In the genomic region with DNA sequence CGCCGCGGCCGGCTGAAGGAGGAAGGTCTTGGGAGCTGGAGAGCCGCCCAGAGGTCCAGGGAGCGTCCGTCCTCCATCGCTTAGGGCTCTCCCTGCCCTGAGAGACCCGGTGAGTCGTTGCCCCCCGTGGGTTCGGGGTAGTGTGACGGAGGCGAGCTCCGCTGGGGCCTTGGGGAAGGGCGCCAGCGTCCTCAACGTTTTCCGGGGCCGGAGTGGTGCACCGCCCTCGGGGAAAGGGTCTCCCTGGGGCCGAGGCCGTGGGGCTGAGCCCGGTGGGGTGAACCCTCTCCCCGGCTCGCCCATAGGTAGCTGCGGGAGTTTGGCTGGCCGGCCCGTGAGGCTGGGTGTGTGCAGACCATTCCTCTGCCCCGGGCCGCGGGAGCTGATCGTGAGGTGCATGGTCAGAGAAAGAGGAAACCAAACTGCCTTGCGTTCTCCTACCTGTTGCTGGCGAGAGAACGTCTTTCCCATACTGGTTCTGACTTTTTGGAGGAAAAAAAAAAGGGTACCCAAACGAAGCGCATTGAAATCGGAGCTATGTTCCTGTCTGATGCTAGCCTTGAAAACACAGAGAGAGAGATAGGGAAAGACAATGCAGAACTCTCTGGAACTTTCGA, we compare ENCODE assay signal across 7 mouse cellular contexts. TPM values are rescaled to one million over a fixed set of nuclear protein-coding genes. Genes with fewer than 3 reads are reported as not detected.
DNase-seq lines count a peak whose midpoint lies in the region; ATAC-seq and TF ChIP-seq lines count a peak whose summit lies in the region.

No protein-coding gene starts in this region.

- H3K4me1 ChIP-seq in lung, embryonic 16.5 days (replicated peaks; ENCODE audit: control insufficient read depth, insufficient read depth, low read length), result peaks cover 7% of the 10 kb centered on the region
- peaks cover 7% of the 10 kb centered on the region; the same call in 1 of the 2 replicates for H3K4me1 ChIP-seq in brown adipose tissue, adult 24 weeks (ENCODE audit: control insufficient read depth, insufficient read depth, insufficient read length, low read length)
- peaks cover 23% of the 10 kb centered on the region for H3K4me1 ChIP-seq in forebrain, embryonic 13.5 days
- no peaks in the 10 kb centered on the region for H3K4me1 ChIP-seq in olfactory bulb, adult 2 months (ENCODE audit: control insufficient read depth, insufficient read depth, low read length)

- H3K27me3 ChIP-seq in lung, embryonic 16.5 days (ENCODE audit: control insufficient read depth, insufficient read depth, low read depth, low read length), result no peaks in the 10 kb centered on the region
- no peaks in the 10 kb centered on the region for H3K27me3 ChIP-seq in forebrain, embryonic 13.5 days

- peak overlapping the region; percentile 60 for H3K4me2 ChIP-seq in lung, embryonic 16.5 days (ENCODE audit: low read depth, low read length)
- peak overlapping the region; percentile 67 for H3K4me2 ChIP-seq in forebrain, embryonic 13.5 days

- H3K9ac ChIP-seq in lung, embryonic 16.5 days (ENCODE audit: low read length), result peak overlapping the region; percentile 95
- peak overlapping the region; percentile 96 for H3K9ac ChIP-seq in forebrain, embryonic 13.5 days

- DNase-seq in lung, postnatal 14 days, result no peak
- peak; percentile 63 for DNase-seq in liver
- DNase-seq in gastrocnemius, postnatal 25 days, result no peak

- TF ChIP-seq POLR2A in olfactory bulb, adult 2 months (IDR thresholded peaks at IDR 0.05; ENCODE audit: insufficient read depth, low read depth, low read length), result no peak

- no peak for TF ChIP-seq CTCF in olfactory bulb, adult 2 months (IDR thresholded peaks at IDR 0.05; ENCODE audit: insufficient read depth, low read depth, low read length)

- H3K4me3 ChIP-seq in lung, embryonic 16.5 days (ENCODE audit: low read length), result peak overlapping the region; percentile 86
- H3K4me3 ChIP-seq in brown adipose tissue, adult 24 weeks (ENCODE audit: insufficient read depth, low read depth, low read length), result peak overlapping the region; percentile 91
- peak overlapping the region; percentile 91 for H3K4me3 ChIP-seq in forebrain, embryonic 13.5 days
- H3K4me3 ChIP-seq in olfactory bulb, adult 2 months (ENCODE audit: insufficient read depth, low read depth, low read length), result peak overlapping the region; percentile 89

- peak overlapping the region; percentile 96 for H3K27ac ChIP-seq in lung, embryonic 16.5 days (ENCODE audit: low read length)
- peak overlapping the region; percentile 81 for H3K27ac ChIP-seq in brown adipose tissue, adult 24 weeks (replicated peaks; ENCODE audit: low read depth, low read length)
- peak overlapping the region; percentile 96 for H3K27ac ChIP-seq in forebrain, embryonic 13.5 days
- H3K27ac ChIP-seq in olfactory bulb, adult 2 months (ENCODE audit: insufficient read depth, low read depth, low read length), result peak overlapping the region; percentile 85

- peak; percentile 80 for ATAC-seq in lung, embryonic 16.5 days (ENCODE audit: low read depth)
- peak; percentile 87 for ATAC-seq in forebrain, embryonic 13.5 days

- no peaks in the 10 kb centered on the region for H3K9me3 ChIP-seq in lung, embryonic 16.5 days (ENCODE audit: control insufficient read depth, low read length)
- H3K9me3 ChIP-seq in forebrain, embryonic 13.5 days (replicated peaks), result no peaks in the 10 kb centered on the region

- no peaks in the 10 kb centered on the region for H3K36me3 ChIP-seq in lung, embryonic 16.5 days (ENCODE audit: control insufficient read depth, insufficient read depth, low read length)
- no peaks in the 10 kb centered on the region for H3K36me3 ChIP-seq in forebrain, embryonic 13.5 days (ENCODE audit: poor library complexity, severe bottlenecking)

- under 1% methylated on average over 40 of the region's 41 CpGs for WGBS in lung, embryonic 16.5 days
- WGBS in forebrain, embryonic 13.5 days, result under 1% methylated on average over 41 of the region's 41 CpGs
- WGBS in olfactory bulb, adult 2 months, result under 1% methylated on average over 40 of the region's 41 CpGs

RNA-seq across cellular contexts. Expression of gene Herc4, which starts 0.6 kb away (rescaled TPM):
- 37.6 and 40.9 TPM in 2 replicates for polyA plus RNA-seq in lung, embryonic 16.5 days (2015; fragmentation: Nextera tagmentation; extraction: Ambion mirVana)
- 24.5 and 30.8 TPM in 2 replicates for polyA plus RNA-seq in brown adipose tissue, adult 24 weeks (2012; ENCODE audit: insufficient read depth, insufficient read length, missing spikeins)
- polyA plus RNA-seq in forebrain, embryonic 13.5 days (2015; fragmentation: Nextera tagmentation; extraction: Ambion mirVana), result 33.6 and 38.1 TPM in 2 replicates
- polyA plus RNA-seq in olfactory bulb, adult 2 months (2012; ENCODE audit: insufficient read depth, insufficient read length, low replicate concordance, missing spikeins), result not detected in 2 replicates
- total RNA-seq in gastrocnemius, postnatal 25 days (2021), result 10 to 100 TPM; 17.5 to 20.6 TPM

RNA-seq across cellular contexts. Expression of gene Mypn, which starts 40.4 kb away (rescaled TPM):
- polyA plus RNA-seq in lung, embryonic 16.5 days (2015; fragmentation: Nextera tagmentation; extraction: Ambion mirVana), result 0.55 and 0.78 TPM in 2 replicates
- polyA plus RNA-seq in brown adipose tissue, adult 24 weeks (2012; ENCODE audit: insufficient read depth, insufficient read length, missing spikeins), result 1.5 and 2.5 TPM in 2 replicates
- polyA plus RNA-seq in forebrain, embryonic 13.5 days (2015; fragmentation: Nextera tagmentation; extraction: Ambion mirVana), result 0.16 TPM in 1 of 2 replicates, not detected in the other
- polyA plus RNA-seq in olfactory bulb, adult 2 months (2012; ENCODE audit: insufficient read depth, insufficient read length, low replicate concordance, missing spikeins), result not detected in 2 replicates
- total RNA-seq in gastrocnemius, postnatal 25 days (2021), result 100 to 1,000 TPM; 239 to 253 TPM
